Mouse (Mus musculus): Measurements from ENCODE around the gene Sec14l5. TPM values are rescaled to one million over a fixed set of nuclear protein-coding genes. Genes with fewer than 3 reads are reported as not detected.
A peak's percentile ranks its signal among the peaks of the same experiment; 100 is the strongest.

The Sec14l5 gene
- total RNA-seq (2017) = 0.19 TPM in 1 of 3 replicates, not detected in the others

DNA sequence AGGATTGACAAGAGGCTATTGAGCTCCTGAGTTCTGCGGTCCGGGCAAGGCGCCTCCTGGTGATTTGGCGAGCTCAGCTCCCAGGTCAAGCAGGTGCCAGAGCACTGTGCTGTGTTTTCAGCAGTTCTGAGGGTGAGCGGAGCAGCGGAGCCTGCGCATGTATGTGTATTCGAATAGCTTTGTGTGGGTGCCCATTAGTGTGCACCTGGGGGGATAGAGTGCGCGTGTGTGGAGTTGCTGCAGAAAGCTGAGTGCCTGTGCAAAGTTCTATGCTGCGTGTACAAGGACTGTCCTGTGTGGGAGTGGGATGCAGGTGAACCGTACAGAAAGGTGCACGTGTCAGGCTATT lies at the start of gene Sec14l5:
Sec14l5 (plus strand) TSS at position 73 of the 349 bp plus-strand sequence.
- no peak for ATAC-seq (replicated peaks; ENCODE audit: insufficient number of reproducible peaks, low FRiP score, low TSS enrichment, poor library complexity, severe bottlenecking)

DNA sequence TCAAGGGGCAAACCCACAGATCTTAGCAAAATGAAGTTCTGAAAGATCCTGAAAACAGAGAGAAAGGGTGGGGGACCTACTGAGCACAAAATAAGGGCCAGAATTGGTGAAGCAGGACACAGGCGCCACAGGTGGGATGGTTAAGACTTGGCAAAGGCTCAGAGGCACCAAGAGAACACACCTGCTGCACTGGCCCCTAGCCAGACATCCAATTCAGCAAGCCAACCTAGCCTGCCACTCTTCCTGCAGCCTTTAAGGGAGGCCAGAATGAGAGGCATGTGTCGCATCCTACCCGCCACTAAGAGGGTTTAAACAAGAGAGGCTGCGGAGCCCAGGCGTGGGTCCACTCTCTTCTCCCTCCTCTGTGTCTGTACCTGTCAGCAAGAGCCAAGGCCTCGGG lies 45.9 kb upstream of the Sec14l5 start:
- ATAC-seq (replicated peaks; ENCODE audit: insufficient number of reproducible peaks, low FRiP score, low TSS enrichment, poor library complexity, severe bottlenecking) = no peak

DNA sequence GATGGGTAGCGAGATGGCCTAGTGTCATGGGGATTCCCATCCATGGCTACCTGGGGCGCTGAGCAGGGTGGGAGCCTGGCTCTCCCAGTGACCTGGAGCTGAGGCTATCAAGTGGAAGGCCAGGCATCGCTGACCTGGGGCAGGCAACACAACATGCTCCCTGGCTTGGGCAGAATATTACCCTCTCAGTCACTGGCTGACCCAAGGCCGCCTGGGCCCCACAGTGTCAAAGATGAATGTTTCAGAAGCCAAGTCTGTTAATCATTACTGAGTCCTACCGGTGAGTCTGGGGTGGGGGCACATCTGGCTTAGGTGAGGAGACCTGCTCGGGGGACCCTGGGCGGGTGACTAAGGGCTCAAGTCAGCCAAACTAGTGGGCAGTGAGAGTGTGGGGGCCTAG lies 37.0 kb upstream of the Sec14l5 start:
- no peak for ATAC-seq (replicated peaks; ENCODE audit: insufficient number of reproducible peaks, low FRiP score, low TSS enrichment, poor library complexity, severe bottlenecking)

DNA sequence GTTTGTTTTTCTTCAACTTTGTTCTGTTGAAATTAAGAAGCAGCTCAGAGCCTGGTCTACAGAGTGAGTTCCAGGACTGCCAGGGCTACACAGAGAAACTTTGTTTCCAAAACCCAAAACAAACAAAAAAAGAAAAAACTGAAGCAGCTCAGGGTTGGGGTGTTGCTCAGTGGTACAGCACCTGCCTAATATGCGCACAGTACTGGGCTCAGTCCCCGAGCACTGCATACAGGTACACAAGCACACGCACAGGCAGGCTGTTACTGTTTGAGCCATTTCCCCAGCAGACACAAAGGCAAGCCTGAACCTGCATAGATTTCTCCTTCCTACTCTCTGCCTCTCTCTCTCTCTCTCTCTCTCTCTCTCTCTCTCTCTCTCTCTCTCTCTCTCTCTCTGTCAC lies 35.9 kb upstream of the Sec14l5 start:
- no peak for ATAC-seq (replicated peaks; ENCODE audit: insufficient number of reproducible peaks, low FRiP score, low TSS enrichment, poor library complexity, severe bottlenecking)

DNA sequence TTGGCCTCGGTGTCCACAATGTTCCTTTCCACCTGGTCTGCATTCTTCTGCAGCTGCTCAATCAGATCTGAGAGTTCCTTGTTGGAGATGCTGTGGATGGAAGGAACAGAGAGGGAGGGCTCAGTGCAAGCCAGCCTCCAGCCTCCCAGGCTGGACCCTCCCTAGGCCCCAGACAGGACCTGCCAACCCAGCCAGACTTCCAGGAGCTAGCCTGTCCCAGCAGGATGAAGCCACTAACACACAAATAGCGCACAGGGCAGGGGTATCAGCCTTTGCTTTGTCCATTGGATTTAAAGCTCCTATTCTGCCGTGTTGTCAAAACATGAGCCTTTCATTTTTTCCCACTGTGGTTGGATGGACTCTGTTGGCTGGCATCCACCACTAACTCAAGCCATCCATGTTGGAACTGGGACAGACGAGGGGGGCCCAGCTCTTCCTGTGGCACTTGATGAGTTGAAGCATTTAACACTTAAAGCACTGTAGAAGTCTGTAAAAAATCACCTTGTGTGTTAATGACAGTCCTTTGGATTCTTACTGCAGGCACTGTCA lies 33.8 kb upstream of the Sec14l5 start:
- no peak for ATAC-seq (replicated peaks; ENCODE audit: insufficient number of reproducible peaks, low FRiP score, low TSS enrichment, poor library complexity, severe bottlenecking)

DNA sequence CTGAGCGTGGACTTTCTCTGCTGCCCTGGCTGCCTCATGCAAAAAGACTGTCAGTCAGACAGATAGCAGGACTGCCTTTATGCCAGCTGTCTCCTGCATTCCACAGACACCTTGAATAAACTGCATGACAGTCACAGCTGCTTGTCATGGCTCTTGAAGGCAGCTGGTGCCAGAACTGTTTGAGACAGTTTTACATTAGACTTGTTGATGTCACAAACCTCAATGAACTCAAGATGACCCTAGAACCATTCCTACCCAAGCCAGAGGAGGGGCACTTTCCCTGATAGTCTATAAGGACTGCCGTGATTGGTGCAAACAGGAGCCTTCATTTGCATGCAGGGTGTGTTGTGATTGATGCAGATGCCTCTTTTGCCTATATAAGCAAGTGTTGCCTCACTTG lies 33.3 kb upstream of the Sec14l5 start:
- ATAC-seq (replicated peaks; ENCODE audit: insufficient number of reproducible peaks, low FRiP score, low TSS enrichment, poor library complexity, severe bottlenecking) = no peak

DNA sequence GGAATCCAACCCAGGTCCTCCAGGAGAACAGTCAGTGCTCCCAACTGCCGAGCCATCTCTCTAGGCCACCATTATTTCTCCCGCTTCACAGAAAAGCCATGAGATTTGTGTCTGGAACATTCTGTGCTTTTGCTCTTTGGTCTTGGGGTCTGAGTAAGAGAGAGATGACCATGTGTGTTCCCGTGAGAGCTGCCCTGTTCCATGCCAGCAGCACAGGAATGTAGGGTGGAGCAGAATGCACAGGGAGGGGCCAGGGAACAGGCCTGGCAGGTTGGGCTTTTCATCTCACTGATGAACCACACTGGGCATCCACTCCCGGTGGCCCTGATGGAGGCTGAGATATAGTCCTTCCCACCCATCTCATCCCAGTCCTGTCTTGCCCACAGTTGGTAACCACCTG lies 27.5 kb upstream of the Sec14l5 start:
- ATAC-seq (replicated peaks; ENCODE audit: insufficient number of reproducible peaks, low FRiP score, low TSS enrichment, poor library complexity, severe bottlenecking) = no peak

DNA sequence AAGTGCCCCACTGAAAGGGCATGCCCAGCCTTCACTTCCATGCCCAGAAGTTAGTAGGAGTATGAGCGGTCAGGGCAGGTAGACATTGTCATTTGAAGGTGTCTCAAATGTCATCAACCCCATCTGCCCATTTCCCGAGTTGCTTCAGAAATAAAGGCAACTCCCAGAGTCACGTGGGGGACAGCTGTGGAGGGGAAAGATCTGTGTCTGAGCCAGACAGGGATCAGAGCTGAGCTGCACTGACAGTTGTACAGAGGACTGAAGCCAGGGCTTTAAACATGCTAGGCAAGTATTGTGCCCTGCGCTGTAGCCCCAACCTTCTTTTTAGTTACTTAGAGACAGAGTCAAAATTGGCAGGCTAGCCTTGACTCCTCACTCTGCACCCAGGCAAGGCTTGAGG lies 27.1 kb upstream of the Sec14l5 start:
- ATAC-seq (replicated peaks; ENCODE audit: insufficient number of reproducible peaks, low FRiP score, low TSS enrichment, poor library complexity, severe bottlenecking) = no peak

DNA sequence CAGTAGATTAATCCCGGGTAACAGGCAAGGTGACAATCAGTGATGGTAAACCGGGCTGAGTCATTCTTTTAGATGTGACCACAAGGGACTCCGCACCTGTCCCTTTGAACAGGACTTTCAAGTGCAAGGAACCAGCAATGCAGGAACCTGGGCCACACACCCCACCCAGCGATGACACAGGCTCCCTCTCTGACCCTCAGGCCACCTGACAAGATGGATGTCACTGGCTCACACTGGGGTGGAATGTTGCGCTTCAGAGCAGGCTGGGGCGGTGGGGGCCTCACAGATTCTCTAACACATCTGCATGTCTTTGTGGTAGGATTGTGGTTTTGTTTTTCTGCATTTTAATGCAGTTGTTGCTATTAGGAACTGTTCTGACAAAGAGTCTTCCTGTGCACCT lies 23.4 kb upstream of the Sec14l5 start:
- ATAC-seq (replicated peaks; ENCODE audit: insufficient number of reproducible peaks, low FRiP score, low TSS enrichment, poor library complexity, severe bottlenecking) = no peak

DNA sequence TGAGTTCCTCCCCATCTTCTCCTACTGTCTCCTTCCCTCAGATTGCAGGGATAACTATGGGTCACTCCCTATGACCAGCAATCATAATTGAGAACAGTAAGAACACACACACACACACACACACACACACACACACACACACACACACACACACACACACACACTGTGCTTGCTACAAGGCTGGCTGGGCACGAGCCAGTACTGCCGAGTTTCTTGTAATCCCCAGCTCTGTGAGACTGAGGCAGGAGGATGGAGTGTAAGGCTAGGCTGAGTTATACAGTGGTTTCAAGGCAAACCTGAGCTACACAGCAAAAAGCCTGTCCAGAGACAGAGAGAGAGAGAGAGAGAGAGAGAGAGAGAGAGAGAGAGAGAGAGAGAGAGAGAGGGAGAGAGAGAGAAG lies 16.7 kb upstream of the Sec14l5 start:
- no peak for ATAC-seq (replicated peaks; ENCODE audit: insufficient number of reproducible peaks, low FRiP score, low TSS enrichment, poor library complexity, severe bottlenecking)

DNA sequence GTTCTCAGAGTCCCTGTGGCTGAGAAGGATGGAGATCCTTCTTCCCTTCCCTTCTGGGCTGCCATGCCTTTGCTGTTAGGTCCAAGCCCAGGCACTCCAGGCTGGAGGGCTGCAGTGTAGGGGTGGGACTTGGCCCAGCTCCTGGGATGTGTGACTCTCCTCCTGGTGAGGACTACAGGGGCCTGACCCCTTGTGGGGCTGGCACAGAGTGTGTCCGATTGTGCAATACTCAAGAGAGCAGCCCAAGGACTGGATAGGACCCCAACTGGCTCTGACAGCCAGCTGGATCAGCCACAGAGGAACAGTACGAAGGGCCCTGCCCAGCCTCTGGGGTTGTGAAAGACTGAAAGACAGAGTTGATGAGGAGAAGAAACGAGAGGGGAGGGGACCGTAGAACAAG lies 16.1 kb upstream of the Sec14l5 start:
- ATAC-seq (replicated peaks; ENCODE audit: insufficient number of reproducible peaks, low FRiP score, low TSS enrichment, poor library complexity, severe bottlenecking) = no peak

DNA sequence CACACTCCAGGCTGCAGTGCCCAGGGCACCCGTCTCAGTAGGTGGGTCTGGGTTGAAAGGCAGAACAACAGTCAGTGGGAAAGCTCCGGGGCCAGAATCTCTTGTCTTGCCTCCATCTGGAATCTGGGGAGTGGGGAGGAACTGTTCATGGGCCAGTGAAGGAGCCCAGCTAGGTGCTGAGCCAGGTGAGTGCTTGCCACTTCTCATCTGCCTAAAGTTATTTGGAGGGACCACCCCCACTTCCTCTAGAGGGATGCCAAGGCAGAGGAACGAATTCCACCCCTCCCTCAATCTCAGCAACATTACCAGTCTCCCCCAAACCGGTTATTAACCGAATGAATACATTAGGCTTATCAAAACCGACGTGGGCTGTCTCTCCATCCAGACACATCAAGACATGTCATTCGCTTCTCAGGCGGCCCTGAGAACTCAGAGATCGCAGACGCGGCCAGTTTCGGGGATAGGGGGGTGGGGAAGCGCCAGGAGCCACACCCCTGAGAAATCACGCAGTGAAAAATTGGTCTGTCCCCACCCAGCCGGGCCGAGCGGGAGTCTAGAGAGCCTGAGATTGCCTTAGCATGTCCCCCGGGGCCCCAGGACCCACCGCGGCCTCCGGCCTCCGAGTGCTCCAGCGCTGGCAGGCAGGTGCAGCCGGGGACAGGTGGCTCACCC lies 15.5 kb upstream of the Sec14l5 start:
- no peak for ATAC-seq (replicated peaks; ENCODE audit: insufficient number of reproducible peaks, low FRiP score, low TSS enrichment, poor library complexity, severe bottlenecking)

DNA sequence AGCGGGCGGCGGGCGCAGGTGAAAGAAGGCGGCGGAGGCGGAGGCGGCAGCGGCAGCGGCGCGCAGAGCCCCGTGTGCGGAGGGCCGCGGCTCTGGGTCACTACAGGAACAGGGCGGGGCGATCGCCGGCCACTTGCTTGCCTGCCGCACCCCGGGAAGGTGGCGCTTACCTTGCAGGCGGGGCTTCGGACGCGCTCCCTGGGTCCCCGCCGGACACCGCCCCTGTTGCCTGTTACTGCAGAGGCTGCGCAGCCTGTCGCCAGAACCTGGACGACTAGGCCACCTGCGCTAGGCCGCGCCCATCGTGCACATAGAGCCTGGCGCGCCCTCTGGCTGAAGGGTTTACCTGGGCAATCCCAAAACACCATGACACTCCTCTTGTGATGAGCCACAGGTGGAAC lies 14.5 kb upstream of the Sec14l5 start, which contains the start of gene Ppl:
Ppl (minus strand) TSS at position 21 of the 401 bp plus-strand sequence.
- no peak for ATAC-seq (replicated peaks; ENCODE audit: insufficient number of reproducible peaks, low FRiP score, low TSS enrichment, poor library complexity, severe bottlenecking)

DNA sequence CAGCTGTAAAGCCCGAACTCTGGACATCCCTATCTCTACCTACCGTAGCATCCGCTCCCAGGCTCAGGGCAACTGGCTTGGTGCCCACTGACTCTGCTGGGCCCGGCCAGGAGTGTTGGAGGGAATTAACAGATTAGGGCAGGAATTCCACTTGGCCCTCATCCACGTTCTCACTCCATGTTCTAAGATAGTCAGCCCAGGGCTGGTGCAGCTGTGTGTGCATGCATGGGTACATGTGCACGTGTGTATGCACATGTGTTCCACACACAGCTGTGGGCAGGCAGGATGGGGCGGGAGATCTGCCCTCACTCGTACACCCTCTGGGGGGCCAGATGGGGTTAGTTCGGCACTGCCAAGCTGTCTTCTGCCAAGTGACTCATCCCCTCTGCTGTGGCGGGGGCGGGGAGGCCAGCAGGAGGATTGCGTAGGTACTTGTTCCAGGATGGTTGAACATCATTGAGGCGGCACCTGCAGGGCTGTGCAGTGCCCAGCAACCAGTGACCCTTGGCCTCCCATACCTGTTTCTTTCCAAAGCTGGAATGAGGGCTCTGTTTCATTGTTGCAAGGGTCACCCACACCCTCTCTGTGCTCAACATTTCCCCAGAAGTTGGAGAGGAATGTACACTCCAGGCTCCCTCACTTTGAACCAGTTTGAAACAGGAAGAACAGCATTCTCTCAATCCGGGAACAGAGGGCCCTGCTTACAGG lies 12.1 kb upstream of the Sec14l5 start:
- no peak for ATAC-seq (replicated peaks; ENCODE audit: insufficient number of reproducible peaks, low FRiP score, low TSS enrichment, poor library complexity, severe bottlenecking)

DNA sequence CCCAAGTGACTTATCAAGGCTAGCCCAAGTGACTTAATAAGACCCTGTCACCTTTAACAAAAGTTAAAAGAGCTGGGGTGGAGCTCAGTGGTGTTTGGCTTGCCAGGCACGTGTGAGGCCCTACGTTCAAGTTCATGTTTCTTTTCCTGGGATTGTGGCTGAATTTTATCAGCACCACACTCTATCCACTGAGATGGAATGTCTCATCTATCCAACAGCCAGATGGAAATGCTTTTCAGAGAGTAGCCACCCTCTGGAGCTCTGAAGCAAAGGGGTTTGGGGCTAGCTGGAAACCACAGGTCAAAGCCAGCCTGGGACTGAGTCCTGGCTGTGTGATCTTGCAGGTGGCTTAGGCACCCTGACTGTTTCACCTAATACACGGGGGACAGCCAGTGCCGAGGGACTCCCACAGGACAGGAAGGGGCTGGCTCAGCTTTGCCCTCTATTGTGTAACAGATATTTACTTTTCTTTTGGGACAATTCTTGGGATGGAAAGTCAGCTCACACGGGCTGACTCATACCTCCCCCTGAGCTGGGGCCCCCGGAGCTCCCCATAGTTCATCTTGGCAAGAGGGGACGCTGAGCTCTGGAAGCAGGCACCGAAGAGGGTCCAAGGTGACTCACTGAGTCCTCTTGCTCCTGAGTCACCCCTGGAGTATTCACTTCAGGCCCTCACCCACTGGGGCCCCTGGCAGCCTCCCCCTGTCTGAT lies 11.2 kb upstream of the Sec14l5 start:
- ATAC-seq (replicated peaks; ENCODE audit: insufficient number of reproducible peaks, low FRiP score, low TSS enrichment, poor library complexity, severe bottlenecking) = no peak

DNA sequence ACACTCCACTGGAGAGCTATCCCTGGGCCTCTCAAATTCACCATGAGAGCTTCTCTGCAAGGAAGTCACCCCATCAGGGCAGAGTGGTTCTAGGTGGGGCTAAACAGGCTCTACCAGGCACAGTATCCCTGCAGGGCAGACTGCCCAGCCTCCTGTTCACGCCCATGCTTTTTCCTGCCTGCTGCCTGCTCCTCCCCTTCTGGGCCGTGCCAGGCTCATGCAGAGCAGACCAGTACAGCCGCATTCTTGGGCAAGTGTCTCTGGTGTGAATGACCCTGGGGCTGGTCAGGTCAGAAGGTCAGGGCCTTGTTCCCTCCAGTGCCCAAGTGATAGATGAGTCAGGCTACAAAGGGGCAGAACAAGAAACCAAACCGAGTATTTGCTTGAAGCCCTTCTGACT lies 10.4 kb upstream of the Sec14l5 start:
- ATAC-seq (replicated peaks; ENCODE audit: insufficient number of reproducible peaks, low FRiP score, low TSS enrichment, poor library complexity, severe bottlenecking) = no peak

DNA sequence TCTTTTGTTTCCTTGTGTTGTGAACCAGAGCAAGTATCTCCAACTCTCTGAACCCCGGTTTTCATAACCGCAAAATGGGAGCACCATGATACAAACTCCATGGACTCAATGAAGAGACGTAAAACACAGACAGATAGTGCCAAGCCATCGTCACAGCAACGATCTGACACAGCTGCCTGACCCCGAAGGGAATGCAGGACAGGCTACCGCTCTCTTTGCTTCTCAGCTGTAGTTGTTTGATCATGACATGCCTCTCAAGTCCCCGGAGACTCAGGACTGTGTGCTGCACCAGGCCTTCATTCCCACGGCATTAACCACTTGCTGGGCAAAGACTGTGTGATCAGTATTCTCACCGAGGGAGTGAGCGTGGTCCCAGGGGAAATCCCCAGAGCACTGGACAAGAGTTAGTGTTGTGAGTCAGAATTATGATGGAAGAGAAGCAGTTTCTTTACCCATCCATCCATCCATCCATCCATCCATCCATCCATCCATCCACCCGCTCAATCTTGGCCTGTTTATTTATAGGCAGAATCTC lies 9.8 kb upstream of the Sec14l5 start:
- ATAC-seq (replicated peaks; ENCODE audit: insufficient number of reproducible peaks, low FRiP score, low TSS enrichment, poor library complexity, severe bottlenecking) = no peak

DNA sequence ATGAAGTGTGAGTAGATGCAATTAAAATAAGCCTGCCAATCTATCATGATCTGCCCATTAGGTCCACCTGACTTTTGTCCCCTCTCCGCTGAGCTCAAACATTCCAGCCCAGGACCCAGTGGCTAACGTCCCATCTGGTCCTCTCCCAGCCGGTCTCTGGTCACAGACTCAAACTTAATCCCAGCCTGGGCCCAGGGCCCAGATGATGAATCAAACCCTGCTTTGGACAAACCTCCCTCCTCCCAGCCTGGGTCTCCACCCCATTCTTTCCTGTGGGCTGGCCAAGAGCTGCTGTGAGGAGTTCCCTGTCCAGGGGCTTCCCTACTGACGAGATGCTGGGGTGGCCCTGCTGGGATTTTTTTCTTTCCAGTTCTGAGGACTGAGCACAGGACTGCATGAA lies 7.2 kb upstream of the Sec14l5 start:
- no peak for ATAC-seq (replicated peaks; ENCODE audit: insufficient number of reproducible peaks, low FRiP score, low TSS enrichment, poor library complexity, severe bottlenecking)

DNA sequence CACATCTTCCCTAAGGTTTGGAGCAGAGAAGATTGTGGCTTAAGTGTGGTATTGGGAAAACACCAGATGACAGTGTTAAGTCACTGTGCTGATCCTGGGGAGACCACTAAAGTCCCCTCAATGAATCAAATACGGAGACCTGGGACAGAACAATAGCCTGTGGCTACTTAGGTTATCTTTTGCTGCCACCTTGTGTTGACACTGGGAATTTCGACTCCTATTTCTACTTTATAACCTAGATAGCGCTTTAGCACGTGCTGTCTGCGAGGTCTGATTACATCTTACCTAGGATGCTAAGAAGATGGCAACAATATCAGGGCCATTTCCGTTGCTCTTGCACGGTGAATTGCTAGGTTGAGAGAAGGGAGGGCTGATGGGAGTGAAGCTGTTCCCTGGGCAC lies 1.3 kb upstream of the Sec14l5 start:
- peak; percentile 41; the same call in 1 of the 2 replicates for ATAC-seq (replicated peaks; ENCODE audit: insufficient number of reproducible peaks, low FRiP score, low TSS enrichment, poor library complexity, severe bottlenecking)
